Mouse (Mus musculus) heart, adult 9 months (tissue): ENCODE measurements at regions not wholly inside any gene's neighbourhood (a gene's known extent, or its start where the extent isn't known, plus 50 kb on each side); places are given as distances from the start of the nearest gene placed in this dataset.

Source experiments
- DNase-seq, 2 experiments: peaks; one replicate each; pipeline ENCODE4 v3.0.0; 2022; ENCODE audit warnings: low spot score in 2 of 2

- peak; percentile 77 to 82 for DNase-seq
These were observed 99.8 kb upstream of the Cops8 start for GRCm38 (mm10) chr1:90502771-90503540.

- DNase-seq, result no peak
These were observed 98.1 kb upstream of the Cops8 start for GRCm38 (mm10) chr1:90504583-90505080.

GRCm38 (mm10) chr1:90505599-90505998, 97.2 kb upstream of the Cops8 start:
- DNase-seq, result no peak

- no peak for DNase-seq
These were observed 96.2 kb upstream of the Cops8 start for GRCm38 (mm10) chr1:90506582-90506981.

GRCm38 (mm10) chr1:90509371-90509770, 93.4 kb upstream of the Cops8 start:
- DNase-seq, result peak; percentile 56 to 70

- DNase-seq, result no peak
These were observed 89.2 kb upstream of the Cops8 start for GRCm38 (mm10) chr1:90513442-90514070.

- DNase-seq, result no peak
These were observed 88.6 kb upstream of the Cops8 start for GRCm38 (mm10) chr1:90514176-90514575.

- DNase-seq, result peak in 1 of 2 experiments; percentile 38
These were observed 84.1 kb upstream of the Cops8 start for GRCm38 (mm10) chr1:90518584-90519265.

- DNase-seq, result no peak
These were observed 83.2 kb upstream of the Cops8 start for GRCm38 (mm10) chr1:90519284-90520275.

GRCm38 (mm10) chr1:90522294-90522693, 80.5 kb upstream of the Cops8 start:
- DNase-seq, result peak; percentile 79 to 84

GRCm38 (mm10) chr1:90524641-90525220, 78.0 kb upstream of the Cops8 start:
- no peak for DNase-seq

GRCm38 (mm10) chr1:90526311-90526710, 76.5 kb upstream of the Cops8 start:
- DNase-seq, result no peak

GRCm38 (mm10) chr1:90527947-90528717, 74.6 kb upstream of the Cops8 start:
- DNase-seq, result no peak

- DNase-seq, result no peak
These were observed 69.3 kb upstream of the Cops8 start for GRCm38 (mm10) chr1:90533481-90533880.

GRCm38 (mm10) chr1:90536105-90536504, 66.7 kb upstream of the Cops8 start:
- no peak for DNase-seq

GRCm38 (mm10) chr1:90543801-90544795, 58.7 kb upstream of the Cops8 start:
- DNase-seq, result no peak

- no peak for DNase-seq
These were observed 57.8 kb upstream of the Cops8 start for GRCm38 (mm10) chr1:90544821-90545536.

- DNase-seq, result no peak
These were observed 50.1 kb upstream of the Cops8 start for GRCm38 (mm10) chr1:90552644-90553043.
